Mouse (Mus musculus): ENCODE data around the gene Gcgr.

DNA sequence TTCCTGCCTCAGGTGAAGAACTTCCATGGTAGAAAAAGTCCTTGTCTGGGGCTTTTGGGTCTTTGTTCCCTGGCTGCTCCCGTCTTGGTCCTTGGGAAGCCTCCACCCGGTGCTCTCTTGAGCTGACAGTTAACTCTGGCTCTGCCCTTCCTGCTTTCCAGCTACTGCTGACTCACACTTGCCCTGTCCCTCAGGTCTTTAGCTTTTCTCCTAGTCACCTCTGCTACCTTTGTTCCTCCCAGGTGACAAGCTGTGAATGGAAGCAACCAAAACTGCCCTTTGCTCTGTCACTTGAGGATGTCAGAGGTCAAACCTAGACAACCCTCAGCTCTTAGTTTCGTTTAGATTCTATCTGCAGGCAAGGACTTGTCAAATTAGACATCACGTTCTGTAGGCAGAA lies 20.6 kb upstream of the Gcgr start:
- TF ChIP-seq CTCF (IDR thresholded peaks at IDR 0.05) (no peak), EP300 (IDR thresholded peaks at IDR 0.05) (no peak)

All from lung, postnatal 0 days (tissue).